Mouse (Mus musculus): Measurements from ENCODE around the gene Mtln. TPM values are rescaled to one million over a fixed set of nuclear protein-coding genes. Genes with fewer than 3 reads are reported as not detected.
A peak's percentile ranks its signal among the peaks of the same experiment; 100 is the strongest.

The Mtln gene
- total and polyA plus RNA-seq, 3 experiments = 35.4 to 51.3 (median 47.2) TPM

- Histone ChIP-seq H3K4me1 (ENCODE audit: control insufficient read depth in 1 of 2, insufficient read depth in 2 of 2) (peaks cover 0 to 6% of the 10 kb centered on the region in 2 experiments; a peak in 1 of 4 replicates), H3K27ac (ENCODE audit: insufficient read depth, low read depth) (no peak within 1 kb of the TSS), H3K9me3 (replicated peaks; ENCODE audit: low read length) (no peaks in the 10 kb centered on the region), H3K4me2 (ENCODE audit: insufficient read depth, low read depth, poor library complexity, severe bottlenecking) (no peak within 1 kb of the TSS), H3K36me3 (replicated peaks in 1 of 2; ENCODE audit: control insufficient read depth in 1 of 2, insufficient read depth in 1 of 2, low read length in 1 of 2) (no peaks in the 10 kb centered on the region), H3K79me2 (replicated peaks; ENCODE audit: control insufficient read depth, extremely low read depth, insufficient read depth, poor library complexity, severe bottlenecking) (no peaks in the 10 kb centered on the region), H3K4me3 (replicated peaks in 1 of 3; ENCODE audit: low read depth in 2 of 3, low read length in 2 of 3, poor library complexity in 1 of 3) (no peak within 1 kb of the TSS), H3K9ac (ENCODE audit: insufficient read depth, low read depth) (no peak within 1 kb of the TSS), H3K27me3 (replicated peaks) (peaks cover 42% of the 10 kb centered on the region)
- no peak for TF ChIP-seq RAD21 (IDR thresholded peaks at IDR 0.05; ENCODE audit: low read depth, low read length)
- TF ChIP-seq CTCF (conservative IDR thresholded peaks at IDR 0.05 in 1 of 2, IDR thresholded peaks at IDR 0.05 in 1 of 2; ENCODE audit: low read depth in 2 of 2, low read length in 2 of 2) = no peak
- in situ Hi-C loops (cut with MboI; ENCODE audit: low pct_ligation_motif_present, low pct_unique_long_range_greater_than_20kb, low sequenced_read_pairs) = no loop called here
- dilution Hi-C loops (cut with MboI; ENCODE audit: extremely low pct_ligation_motif_present, extremely low pct_unique_long_range_greater_than_20kb, low sequenced_read_pairs) = no loop called here
- no peak for DNase-seq (ENCODE audit: extremely low read depth)
Measured at GRCm38 (mm10) chr2:127838576-127838975, 46.3 kb upstream of the Mtln start, which contains the start of gene Acoxl. Gene Acoxl, plus strand, starts transcription at chr2:127838876.

- Histone ChIP-seq H3K27me3 (replicated peaks) (peaks cover 13% of the 10 kb centered on the region), H3K27ac (ENCODE audit: insufficient read depth, low read depth) (no peak overlapping the region), H3K9me3 (replicated peaks; ENCODE audit: low read length) (no peaks in the 10 kb centered on the region), H3K36me3 (replicated peaks in 1 of 2; ENCODE audit: control insufficient read depth in 1 of 2, insufficient read depth in 1 of 2, low read length in 1 of 2) (peaks cover 0 to 9% of the 10 kb centered on the region in 2 experiments), H3K79me2 (replicated peaks; ENCODE audit: control insufficient read depth, extremely low read depth, insufficient read depth, poor library complexity, severe bottlenecking) (peaks cover 20% of the 10 kb centered on the region), H3K4me3 (replicated peaks in 1 of 3; ENCODE audit: low read depth in 2 of 3, low read length in 2 of 3, poor library complexity in 1 of 3) (peak overlapping the region in 2 of 3 experiments; percentile 71 to 89), H3K9ac (ENCODE audit: insufficient read depth, low read depth) (no peak overlapping the region; the same call in 1 of the 2 replicates), H3K4me1 (ENCODE audit: control insufficient read depth in 1 of 2, insufficient read depth in 2 of 2) (peaks cover 0 to 15% of the 10 kb centered on the region in 2 experiments; a peak in 1 of 4 replicates), H3K4me2 (ENCODE audit: insufficient read depth, low read depth, poor library complexity, severe bottlenecking) (no peak overlapping the region; the same call in 1 of the 2 replicates)
- in situ Hi-C loops (cut with MboI; ENCODE audit: low pct_ligation_motif_present, low pct_unique_long_range_greater_than_20kb, low sequenced_read_pairs) (no loop called here), dilution Hi-C loops (cut with MboI; ENCODE audit: extremely low pct_ligation_motif_present, extremely low pct_unique_long_range_greater_than_20kb, low sequenced_read_pairs) (no loop called here)
- peak; percentile 77 for DNase-seq (ENCODE audit: extremely low read depth)
- TF ChIP-seq ZC3H11A (IDR thresholded peaks at IDR 0.05; ENCODE audit: low read depth, low read length) (no peak), USF1 (IDR thresholded peaks at IDR 0.05; ENCODE audit: low read depth, low read length) (no peak), IRF4 (IDR thresholded peaks at IDR 0.05; ENCODE audit: low read depth, low read length) (no peak), TBP (conservative IDR thresholded peaks at IDR 0.05; ENCODE audit: low read depth, low read length) (0 out of 2 replicates have a peak, but pooled peaks have one; percentile 18), RAD21 (IDR thresholded peaks at IDR 0.05; ENCODE audit: low read depth, low read length) (peak; percentile 86), CTCF (conservative IDR thresholded peaks at IDR 0.05 in 1 of 2, IDR thresholded peaks at IDR 0.05 in 1 of 2; ENCODE audit: low read depth in 2 of 2, low read length in 2 of 2) (peak; percentile 52 to 86), SIN3A (IDR thresholded peaks at IDR 0.05; ENCODE audit: low read length) (peak; percentile 66; the same call in 1 of the 2 replicates), ZMIZ1 (IDR thresholded peaks at IDR 0.05; ENCODE audit: low read depth, low read length) (no peak), JUND (conservative IDR thresholded peaks at IDR 0.05; ENCODE audit: low read depth, low read length) (0 out of 2 replicates have a peak, but pooled peaks have one; percentile 13), SMC3 (IDR thresholded peaks at IDR 0.05; ENCODE audit: low read depth, low read length) (peak; percentile 66), CHD1 (IDR thresholded peaks at IDR 0.05; ENCODE audit: low read depth, low read length) (no peak), ELF1 (IDR thresholded peaks at IDR 0.05; ENCODE audit: low read depth, low read length) (no peak), RCOR1 (conservative IDR thresholded peaks at IDR 0.05; ENCODE audit: low read depth, low read length) (no peak), MAZ (IDR thresholded peaks at IDR 0.05; ENCODE audit: low read depth, low read length) (no peak)
Measured at GRCm38 (mm10) chr2:127832833-127833190, 40.5 kb upstream of the Mtln start.
